Mouse (Mus musculus) kidney, postnatal 4 days (tissue): ENCODE data around the gene Prrx1.

Source experiments
- DNase-seq, 2 experiments: peaks; one replicate each; pipeline ENCODE4 v3.0.0; 2021; ENCODE audit warnings: mixed read lengths in 2 of 2

Gene Prrx1

GRCm38 (mm10) chr1:163311006-163311836, 2.3 kb downstream of the Prrx1 start:
- DNase-seq = peak in 1 of 2 experiments; percentile 8

DNA sequence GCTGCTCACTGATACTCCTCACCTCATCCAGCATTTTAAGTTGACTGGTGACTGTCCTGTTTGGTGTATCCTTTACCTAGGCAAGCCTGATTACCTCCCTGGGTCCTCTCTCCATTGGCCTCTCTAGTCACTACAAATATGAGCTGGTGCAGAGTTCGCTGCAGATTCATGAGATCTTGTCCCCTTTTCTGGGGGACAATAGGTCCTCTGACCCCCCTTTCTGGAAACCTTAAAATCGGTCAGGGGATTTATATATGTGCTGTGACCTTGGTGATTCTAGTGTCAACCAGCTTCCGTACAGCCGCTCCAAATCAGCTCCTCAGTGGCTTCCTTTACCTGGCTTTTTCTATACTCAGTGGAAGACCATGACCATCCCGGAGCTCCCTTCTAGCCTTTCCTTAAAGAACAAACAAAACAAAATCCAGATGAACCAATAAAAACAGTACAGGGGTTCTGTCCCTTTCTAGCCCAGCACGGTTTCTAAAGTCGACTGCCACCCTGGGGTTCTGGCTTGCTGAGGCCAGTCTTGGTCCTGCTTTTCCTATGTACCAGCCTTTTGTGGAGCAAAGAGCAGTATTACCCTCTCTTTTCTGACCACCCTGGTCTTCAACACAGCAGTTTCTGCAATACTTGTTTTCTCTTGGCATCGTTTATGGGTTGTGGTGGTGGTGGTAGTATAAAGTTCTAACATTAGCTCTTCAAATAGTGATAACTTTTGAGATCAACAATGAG, 3.3 kb downstream of the Prrx1 start:
- DNase-seq = no peak

DNA sequence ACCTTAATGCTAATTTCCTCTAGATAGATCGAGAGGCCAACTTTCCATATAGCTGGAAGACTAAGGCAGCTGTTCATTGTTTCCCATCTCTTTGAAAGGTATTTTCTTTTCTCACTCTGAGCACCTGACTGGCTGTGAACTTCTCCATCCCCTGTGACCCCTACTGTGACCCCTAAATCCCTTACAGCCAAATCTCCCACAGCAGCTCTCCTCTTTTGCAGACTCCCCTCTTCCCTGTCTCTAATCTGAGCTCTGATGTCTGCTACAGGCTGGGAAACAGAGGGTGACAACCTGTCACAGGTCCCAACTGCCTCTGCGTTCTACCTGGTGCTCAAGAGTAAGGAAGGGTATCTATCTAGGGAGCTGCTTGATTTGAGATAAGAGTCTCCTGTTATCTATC, 4.0 kb downstream of the Prrx1 start:
- no peak for DNase-seq

DNA sequence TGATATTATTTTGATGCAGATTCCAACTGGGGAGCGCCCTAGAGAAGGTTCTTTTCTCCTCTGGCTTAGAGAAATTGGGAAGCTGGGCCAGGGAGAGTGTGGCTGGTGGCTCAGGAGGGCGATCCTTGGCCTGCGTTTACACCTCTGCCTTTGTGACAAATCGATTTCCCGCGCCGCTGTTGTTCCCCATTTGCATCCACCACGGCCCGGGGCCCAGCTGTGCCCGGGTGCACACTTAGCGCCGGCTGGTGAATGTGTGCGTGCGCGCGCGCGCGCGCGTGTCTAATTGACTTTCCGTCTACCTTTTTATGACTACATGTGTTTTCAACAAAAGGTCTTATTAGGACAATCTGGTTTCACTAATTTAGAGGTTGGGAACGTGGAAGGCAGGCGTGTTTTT, 4.9 kb downstream of the Prrx1 start:
- DNase-seq = peak; percentile 25 to 38

DNA sequence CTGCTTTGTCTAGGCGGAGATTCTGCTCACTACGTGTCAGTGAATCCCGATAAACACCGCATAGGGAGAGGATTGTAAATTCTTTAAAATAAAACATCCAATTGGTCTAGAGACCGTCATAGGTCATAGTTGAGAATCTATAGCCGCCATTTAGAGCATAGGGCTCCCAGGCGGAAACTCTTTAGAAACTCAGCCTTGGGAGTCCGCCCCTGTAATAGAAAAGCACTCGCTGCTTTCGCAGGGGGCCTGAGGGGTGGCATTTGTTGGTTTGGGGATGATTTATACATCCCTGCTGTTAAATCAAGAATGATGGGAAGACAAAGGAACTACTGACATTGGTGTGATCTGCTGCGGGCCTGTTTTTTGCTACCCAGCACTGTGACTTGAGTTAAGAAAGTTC, 5.8 kb downstream of the Prrx1 start:
- no peak for DNase-seq

- DNase-seq = peak in 1 of 2 experiments; percentile 11
These were observed 7.6 kb downstream of the Prrx1 start for GRCm38 (mm10) chr1:163305956-163306355.

DNA sequence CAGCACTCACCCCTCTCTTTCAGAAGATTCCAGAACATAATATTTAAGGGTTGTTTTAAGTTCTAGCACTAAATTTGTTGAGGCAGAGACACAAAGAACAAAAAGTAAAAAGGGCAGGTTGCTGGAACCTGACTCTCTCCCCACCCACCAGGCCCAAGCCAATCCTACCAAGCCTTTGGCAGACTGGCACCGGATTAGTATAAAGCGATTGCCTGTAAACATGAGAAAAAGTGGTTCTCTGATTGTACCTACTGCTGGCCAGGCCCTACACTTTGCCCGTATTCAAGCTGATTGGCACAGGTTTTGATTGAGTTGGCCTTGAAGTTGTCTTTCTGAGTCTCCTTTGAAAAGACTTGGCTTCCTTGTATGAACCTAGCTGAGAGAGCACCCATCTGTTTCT, 8.7 kb downstream of the Prrx1 start:
- DNase-seq = no peak

GRCm38 (mm10) chr1:163302292-163302691, 11.2 kb downstream of the Prrx1 start:
- no peak for DNase-seq

GRCm38 (mm10) chr1:163293152-163293551, 20.4 kb downstream of the Prrx1 start:
- DNase-seq = no peak

DNA sequence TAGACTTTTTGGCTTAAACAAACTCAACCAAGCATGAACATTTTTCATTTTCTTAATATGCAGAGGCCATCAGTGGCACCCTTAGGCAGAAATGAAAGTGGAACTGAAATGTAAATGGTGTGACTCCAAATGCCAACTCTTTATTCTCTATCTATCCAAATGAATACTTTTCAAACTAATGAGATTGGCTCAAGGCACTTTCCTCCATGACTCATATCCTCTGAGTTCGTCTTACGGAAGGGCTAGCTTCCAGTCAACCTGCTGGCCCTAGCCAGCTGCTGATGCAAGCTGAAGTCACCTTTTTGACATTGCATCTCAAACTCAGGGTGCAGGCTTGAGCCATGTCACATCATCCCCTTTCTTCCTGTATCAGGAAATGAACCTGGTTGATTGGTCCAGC, 21.6 kb downstream of the Prrx1 start:
- no peak for DNase-seq

DNA sequence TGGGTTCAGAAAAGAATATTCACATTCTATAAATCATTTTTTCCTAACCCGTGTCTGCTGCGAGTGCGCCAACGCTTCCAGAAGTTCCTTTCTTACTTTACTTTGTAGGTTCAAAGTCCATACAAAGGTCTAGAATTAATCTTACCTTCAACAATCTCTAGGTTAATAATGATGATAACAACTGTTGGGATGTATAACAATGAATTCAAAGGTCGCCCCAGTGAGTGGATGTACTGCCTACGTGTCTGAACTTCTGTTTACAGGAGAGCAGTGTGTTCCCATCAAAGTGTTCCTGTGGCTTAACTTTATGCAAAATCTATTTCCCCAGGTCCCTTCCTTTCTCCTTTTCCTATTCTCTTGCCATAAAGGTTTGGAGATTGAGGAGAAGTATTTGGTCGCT, 24.4 kb downstream of the Prrx1 start:
- no peak for DNase-seq

GRCm38 (mm10) chr1:163285539-163285938, 28.0 kb downstream of the Prrx1 start:
- DNase-seq = no peak

- DNase-seq = no peak
These were observed 28.4 kb downstream of the Prrx1 start for GRCm38 (mm10) chr1:163285136-163285535.

- no peak for DNase-seq
These were observed 29.4 kb downstream of the Prrx1 start for GRCm38 (mm10) chr1:163283980-163284635.

DNA sequence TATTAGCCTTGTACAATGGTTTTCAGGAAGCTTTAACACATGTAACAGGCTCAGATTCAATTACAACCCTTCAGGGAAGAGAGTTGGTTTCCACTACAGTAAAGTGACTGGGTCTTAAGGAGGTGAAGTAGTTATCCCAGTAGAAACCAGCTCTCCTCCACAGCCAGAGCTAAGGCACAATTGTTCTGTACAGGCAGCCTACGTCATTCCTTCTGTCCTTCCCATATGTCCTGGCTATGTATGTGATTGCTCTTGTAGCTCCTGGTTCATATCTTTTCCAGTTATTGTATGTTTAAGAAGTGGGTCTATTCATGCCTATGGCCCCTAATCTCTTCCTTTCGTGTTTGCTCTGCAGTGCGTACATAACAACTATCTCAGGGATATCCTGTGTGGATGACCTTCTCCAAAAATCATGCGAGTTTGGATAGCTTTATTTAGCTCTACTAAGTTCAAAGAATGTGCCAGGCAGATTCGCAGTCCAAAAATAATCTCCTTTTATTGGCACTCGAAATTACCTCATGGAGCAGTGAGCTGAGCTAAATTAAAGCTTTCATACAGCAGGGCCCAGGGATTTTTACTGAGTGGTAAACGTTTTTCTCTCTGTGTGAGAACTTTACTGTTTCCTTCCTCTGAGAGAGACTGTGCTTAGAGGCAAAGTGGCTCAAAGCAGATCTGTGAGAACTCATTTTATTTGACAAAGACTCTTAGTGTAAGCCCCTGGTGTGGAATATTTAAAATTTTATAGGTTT, 31.9 kb downstream of the Prrx1 start:
- DNase-seq = no peak

DNA sequence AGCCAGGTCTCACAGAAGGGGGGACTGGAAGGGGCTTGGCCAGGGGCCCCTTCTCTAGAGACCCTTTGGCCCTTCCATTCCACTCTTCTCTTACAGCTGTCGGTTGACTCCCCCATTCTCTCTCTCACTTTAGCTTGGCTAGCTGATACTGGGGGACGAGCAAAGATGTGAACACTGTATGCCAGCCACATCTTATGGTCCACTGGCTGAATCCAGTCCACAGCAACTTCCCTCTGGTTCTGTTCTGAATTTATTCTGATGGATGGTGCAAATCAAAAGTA, 32.7 kb downstream of the Prrx1 start:
- DNase-seq = no peak

- no peak for DNase-seq
These were observed 33.2 kb downstream of the Prrx1 start for GRCm38 (mm10) chr1:163280097-163280841.

GRCm38 (mm10) chr1:163277069-163277468, 36.4 kb downstream of the Prrx1 start:
- no peak for DNase-seq

DNA sequence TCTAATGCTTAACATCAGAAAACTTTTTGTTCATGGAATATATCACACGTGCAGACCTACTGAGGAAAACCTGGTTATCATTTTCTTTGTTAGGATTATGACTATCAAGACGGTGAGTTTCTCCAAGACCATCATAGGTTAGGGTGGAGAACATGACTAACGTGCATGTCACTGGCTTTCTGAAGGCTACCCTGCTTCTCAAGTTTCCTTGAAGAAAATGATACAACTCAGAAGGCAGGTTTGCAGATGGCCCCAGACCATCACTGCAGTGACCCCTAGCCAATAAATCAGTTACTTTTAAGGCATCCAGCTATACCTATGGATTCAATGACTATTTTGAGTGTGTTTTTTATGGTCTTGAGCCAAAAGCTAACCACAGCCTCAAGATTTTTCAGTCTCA, 38.6 kb downstream of the Prrx1 start:
- no peak for DNase-seq

GRCm38 (mm10) chr1:163273132-163273531, 40.4 kb downstream of the Prrx1 start:
- DNase-seq = no peak

DNA sequence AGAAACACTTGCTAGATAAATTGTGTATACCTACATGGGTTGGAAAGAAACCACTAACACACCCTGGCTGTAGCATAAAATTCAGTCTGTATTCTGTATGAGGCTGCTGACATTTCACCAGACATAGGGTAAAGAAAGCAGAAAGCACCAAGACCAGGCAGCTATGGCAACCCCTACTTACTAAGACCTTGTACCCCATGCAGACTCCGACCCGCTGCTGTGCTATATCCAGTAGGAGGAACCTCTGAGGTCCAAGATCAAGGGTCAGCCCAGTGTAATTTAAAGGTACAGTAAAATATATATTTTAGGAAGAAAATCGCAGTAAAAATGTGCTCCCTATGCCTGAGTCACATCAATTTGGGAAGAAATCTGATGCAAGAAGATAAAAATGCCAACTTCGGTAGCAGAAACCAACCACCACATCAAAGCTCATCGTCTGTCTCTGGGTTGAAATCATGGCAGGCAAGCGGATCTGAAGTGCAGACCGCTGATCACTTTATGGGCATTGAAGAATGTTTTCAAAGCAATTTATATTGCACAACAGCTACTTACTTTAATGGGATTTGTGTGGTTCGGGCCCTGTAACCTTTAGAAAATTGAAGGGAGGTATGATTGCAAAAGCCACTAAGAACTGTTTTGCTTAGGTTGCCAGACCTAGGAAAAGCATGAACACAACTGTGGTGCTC, 46.5 kb downstream of the Prrx1 start:
- DNase-seq = no peak

GRCm38 (mm10) chr1:163257298-163257697, 56.2 kb downstream of the Prrx1 start:
- DNase-seq = no peak
